Mouse (Mus musculus) inflammation-experienced regulatory T-cells, adult 6 months (primary cell): ENCODE data around the gene Acot5. TPM values are rescaled to one million over a fixed set of nuclear protein-coding genes. Genes with fewer than 3 reads are reported as not detected.

Experiments used
- polyA plus RNA-seq, 3 experiments: library from polyadenylated mRNA; unstranded; fragments of 100-300 nt; shearing (Covaris generic); gene quantifications; one replicate each; pipeline ENCODE4 v1.2.1; 2017

Gene Acot5
- polyA plus RNA-seq, 3 experiments from 2014 or later, result not detected

Other genes with a start within 250 kb of the Acot5 start
- 10 to 100 TPM; 30.5 to 42.4 (median 37.2) TPM for gene Numb, start 147.4 kb upstream of the Acot5 start, polyA plus RNA-seq
- 1 to 10 TPM; 1.3 to 2.2 (median 2.0) TPM for gene Riox1, start 118.7 kb upstream of the Acot5 start, polyA plus RNA-seq
- gene Heatr4, start 84.5 kb upstream of the Acot5 start, polyA plus RNA-seq, result not detected
- gene Acot2, start 81.5 kb upstream of the Acot5 start, polyA plus RNA-seq, result 10 to 100 TPM; 24.2 to 35.2 (median 24.9) TPM
- gene Acot1, start 59.8 kb upstream of the Acot5 start, polyA plus RNA-seq, result not detected
- gene Acot4, start 30.9 kb upstream of the Acot5 start, polyA plus RNA-seq, result under 1 TPM in 1 of 3 experiments, not detected in 2; 0.16 TPM
- gene Gm49366, start 30.4 kb upstream of the Acot5 start, polyA plus RNA-seq, result not detected
- not detected for gene Acot3, start 17.2 kb upstream of the Acot5 start, polyA plus RNA-seq
- gene Acot6, start 31.3 kb downstream of the Acot5 start, polyA plus RNA-seq, result 1 to 10 TPM in 1 of 3 experiments, under 1 TPM in 2; 0.38 to 1.0 (median 0.47) TPM
- gene Dnal1, start 45.0 kb downstream of the Acot5 start, polyA plus RNA-seq, result 1 to 10 TPM in 1 of 3 experiments, not detected in 2; 1.0 TPM
- under 1 TPM in 2 of 3 experiments, not detected in 1; 0.40 to 0.44 TPM for gene Pnma1, start 79.2 kb downstream of the Acot5 start, polyA plus RNA-seq
- 1 to 10 TPM; 3.9 to 9.5 (median 7.2) TPM for gene Elmsan1, start 149.6 kb downstream of the Acot5 start, polyA plus RNA-seq
- gene Ptgr2, start 215.9 kb downstream of the Acot5 start, polyA plus RNA-seq, result 10 to 100 TPM; 39.1 to 48.8 (median 47.6) TPM
- 10 to 100 TPM; 48.6 to 67.0 (median 55.4) TPM for gene Zfp410, start 247.5 kb downstream of the Acot5 start, polyA plus RNA-seq